Mouse (Mus musculus) bone marrow macrophage, adult 2 months (primary cell): Measurements from ENCODE around the gene Wsb2.

ENCODE experiments used
- CTCF ChIP-seq: IDR thresholded peaks from 2 replicates; pipeline ENCODE4 v1.5.1; 2012; ENCODE audit warnings: low read depth, mild to moderate bottlenecking, low read length, moderate library complexity
- POLR2A ChIP-seq: IDR thresholded peaks from 2 replicates; pipeline ENCODE4 v1.6.1; 2012; ENCODE audit warnings: mild to moderate bottlenecking, low read depth, low read length, borderline replicate concordance

DNA sequence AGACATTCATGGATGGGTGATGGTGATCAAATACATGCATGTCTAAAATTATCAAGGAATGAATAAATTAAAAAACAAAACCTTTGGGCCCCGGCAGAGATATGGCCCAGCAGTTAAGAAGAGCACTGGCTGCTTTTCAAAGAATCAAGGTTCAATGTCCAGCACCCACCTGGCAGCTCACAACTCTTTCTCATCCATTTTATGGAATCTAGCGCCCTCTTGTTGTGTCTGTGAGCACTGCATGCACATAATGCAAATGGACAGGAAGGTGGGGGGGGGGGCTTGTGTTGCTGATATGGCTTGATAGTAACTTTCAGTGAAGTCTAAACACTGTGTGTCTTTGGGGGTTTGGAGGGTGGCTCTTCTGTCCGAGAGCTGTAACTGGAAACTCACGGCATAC, 51.1 kb downstream of the Wsb2 start:
- TF ChIP-seq CTCF: peak; percentile 50; the same call in 1 of the 2 replicates
- no peak for TF ChIP-seq POLR2A
